Mouse (Mus musculus) cerebellum, adult 11-12 months (tissue): ENCODE measurements around the gene 1110004F10Rik.

ENCODE experiments used
- DNase-seq: peaks from one replicate; pipeline ENCODE4 v3.0.0; 2022

The 1110004F10Rik gene

DNA sequence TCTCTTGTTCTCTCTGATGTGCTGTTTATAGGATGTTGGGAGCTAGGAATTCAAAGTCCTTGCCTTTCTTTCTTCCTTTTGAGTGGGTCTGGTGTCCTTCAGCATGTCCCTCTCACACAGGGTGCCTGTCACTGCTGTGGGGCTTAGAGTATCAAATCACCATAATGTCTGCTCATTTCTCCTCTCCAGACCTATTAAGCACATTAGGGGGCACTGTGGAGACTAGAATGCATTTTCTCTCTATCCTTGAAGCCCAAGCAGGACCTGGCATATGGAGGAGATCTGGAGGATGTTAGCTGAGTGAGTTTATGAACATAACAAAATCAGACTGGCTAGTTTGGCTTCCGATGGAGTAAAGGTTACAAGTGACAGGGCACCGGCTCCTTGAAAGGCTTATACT, 107.9 kb downstream of the 1110004F10Rik start:
- DNase-seq: no peak

DNA sequence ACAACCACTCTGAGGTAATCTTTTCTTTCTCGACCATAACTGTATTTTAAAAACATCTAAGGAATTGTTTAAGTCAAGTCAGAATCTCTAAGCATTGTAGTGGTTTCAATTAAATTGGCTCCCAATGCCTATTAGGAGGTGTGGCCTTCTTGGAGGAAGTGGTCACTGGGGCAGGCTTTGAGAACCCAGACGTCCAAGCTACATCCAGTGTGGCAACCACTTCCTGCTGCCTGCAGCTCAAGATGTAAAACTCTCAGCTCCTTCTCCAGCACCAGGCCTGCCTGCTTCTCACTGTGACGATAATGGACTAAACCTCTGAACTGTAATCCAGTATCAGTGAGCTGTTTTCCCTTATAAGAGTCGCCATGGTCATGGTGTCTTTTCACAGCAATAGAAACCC, 110.4 kb downstream of the 1110004F10Rik start:
- no peak for DNase-seq

DNA sequence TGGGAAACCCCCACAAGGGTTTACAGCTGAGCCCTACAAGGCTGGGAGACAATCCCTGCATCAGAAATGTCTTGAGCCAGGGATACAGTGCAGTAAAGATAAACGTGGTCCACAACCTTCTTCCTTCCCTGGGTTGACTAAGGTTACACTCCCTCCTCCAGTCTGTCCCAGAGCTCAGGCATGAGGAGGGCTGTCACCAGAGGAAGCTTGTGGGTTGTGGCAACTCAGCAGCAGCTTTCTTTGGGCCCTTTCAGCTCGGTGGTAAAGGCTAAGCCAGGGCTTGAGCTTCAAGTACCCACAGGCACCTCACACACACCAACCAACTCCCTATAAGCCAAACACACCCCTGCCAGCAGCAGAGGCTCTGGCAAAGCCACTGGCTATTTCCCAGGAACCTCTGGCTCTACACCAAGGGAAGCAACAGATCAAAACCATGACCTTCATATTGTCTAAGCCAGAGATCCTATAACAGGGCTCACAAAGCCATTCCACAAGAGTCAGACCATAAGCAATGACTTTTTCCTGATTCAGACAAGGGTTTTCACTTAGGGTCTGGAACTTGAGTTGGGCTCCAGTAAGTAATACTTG, 114.7 kb downstream of the 1110004F10Rik start:
- DNase-seq: no peak
